Mouse (Mus musculus): ENCODE measurements around the gene Vamp9.

- TF ChIP-seq MAX (IDR thresholded peaks at IDR 0.05) (no peak), CTCF (IDR thresholded peaks at IDR 0.05; ENCODE audit: control insufficient read depth, insufficient read depth, insufficient read length) (no peak), MYOD1 (IDR thresholded peaks at IDR 0.05; ENCODE audit: control insufficient read depth, insufficient read length, low read depth) (no peak), CEBPB (IDR thresholded peaks at IDR 0.05; ENCODE audit: low read depth) (no peak), FOSL1 (IDR thresholded peaks at IDR 0.05; ENCODE audit: insufficient read depth, low read length, poor library complexity, severe bottlenecking) (no peak), USF1 (IDR thresholded peaks at IDR 0.05; ENCODE audit: low read depth) (no peak), MYOG (IDR thresholded peaks at IDR 0.05; ENCODE audit: control insufficient read depth, extremely low read depth, insufficient read length) (no peak)
Observed at GRCm38 (mm10) chr5:99906181-99906956, at the start of gene Vamp9.
